Mouse (Mus musculus) kidney, postnatal 0 days (tissue): Measurements from ENCODE around the gene Tssk3. TPM values are rescaled to one million over a fixed set of nuclear protein-coding genes. Genes with fewer than 3 reads are reported as not detected.

Experiments used
- ATAC-seq: fragments of 200-750 bp; cut with Nextera tagmentation; replicated peaks from 2 replicates; pipeline ENCODE4 v1.8.0; 2017; ENCODE audit warnings: low read depth, moderate number of reproducible peaks, moderate TSS enrichment, moderate library complexity; ENCODE audit not compliant: low FRiP score
- DNase-seq: peaks from one replicate; pipeline ENCODE4 v3.0.0-alpha.2; 2016; ENCODE audit warnings: low spot score
- H3K27ac ChIP-seq: fragments of 300-500 bp; sonication (generic); 2 replicates; pipeline ENCODE4 v1.5.1; 2014; ENCODE audit warnings: mild to moderate bottlenecking
- H3K27me3 ChIP-seq: fragments of 300-500 bp; sonication (generic); 2 replicates; pipeline ENCODE4 v1.6.1; 2014; ENCODE audit warnings: low read length, mixed read lengths; ENCODE audit not compliant: insufficient read depth
- H3K36me3 ChIP-seq: fragments of 300-500 bp; sonication (generic); 2 replicates; pipeline ENCODE4 v1.6.1; 2014; ENCODE audit warnings: low read length, mixed read lengths; ENCODE audit not compliant: insufficient read depth
- H3K4me1 ChIP-seq: fragments of 300-500 bp; sonication (generic); replicated peaks from 2 replicates; pipeline ENCODE4 v1.6.1; 2014; ENCODE audit warnings: antibody characterized with exemption, low read length, mixed read lengths; ENCODE audit not compliant: insufficient read depth
- H3K4me2 ChIP-seq: fragments of 300-500 bp; sonication (generic); 2 replicates; pipeline ENCODE4 v1.6.1; 2014; ENCODE audit warnings: mild to moderate bottlenecking, low read length, moderate library complexity, mixed read lengths
- H3K4me3 ChIP-seq: fragments of 300-500 bp; sonication (generic); replicated peaks from 2 replicates; pipeline ENCODE4 v1.5.1; 2014; ENCODE audit warnings: low read depth, low read length
- H3K9ac ChIP-seq: fragments of 300-500 bp; sonication (generic); 2 replicates; pipeline ENCODE4 v1.6.1; 2014; ENCODE audit warnings: low read depth, low read length
- H3K9me3 ChIP-seq: fragments of 300-500 bp; sonication (generic); replicated peaks from 2 replicates; pipeline ENCODE4 v1.6.1; 2016; ENCODE audit warnings: low read length, inconsistent platforms, mixed read lengths
- CTCF ChIP-seq: IDR thresholded peaks from 2 replicates; pipeline ENCODE4 v1.5.1; 2016; ENCODE audit warnings: antibody characterized with exemption, low read depth, mild to moderate bottlenecking, moderate library complexity
- WGBS: fragments of 180-500 bp; shearing (Covaris S2); extraction: QIAGEN DNeasy Blood & Tissue Kit; methylation state at CpG from one replicate; pipeline ENCODE4 v1.1.7; 2014; 5-methylcytosine and 5-hydroxymethylcytosine counted together
- polyA plus RNA-seq: library from polyadenylated mRNA; unstranded; fragments of >200 nt; fragmentation: Nextera tagmentation; extraction: Ambion mirVana; gene quantifications from 2 replicates; pipeline ENCODE4 v1.2.1, GENCODE M21; 2015

Gene Tssk3
- polyA plus RNA-seq, 1 experiment from 2014 or later = not detected

- Histone ChIP-seq H3K27me3 (no peaks in the 10 kb centered on the region), H3K36me3 (no peaks in the 10 kb centered on the region), H3K9me3 (no peaks in the 10 kb centered on the region), H3K4me1 (peaks cover 5% of the 10 kb centered on the region), H3K4me2 (no peak overlapping the region), H3K4me3 (no peak overlapping the region), H3K9ac (no peak overlapping the region), H3K27ac (no peak overlapping the region)
- WGBS = 60% methylated on average over 11 of the region's 11 CpGs
- DNase-seq (no peak), ATAC-seq (no peak)
- TF ChIP-seq CTCF = no peak
Measured at GRCm38 (mm10) chr4:129502901-129503444, 12.2 kb upstream of the Tssk3 start.

GRCm38 (mm10) chr4:129502327-129502888 is 11.6 kb upstream of the Tssk3 start:
- 52% methylated on average over 9 of the region's 9 CpGs for WGBS
- Histone ChIP-seq H3K36me3 (no peaks in the 10 kb centered on the region), H3K4me1 (peaks cover 5% of the 10 kb centered on the region), H3K4me3 (no peak overlapping the region), H3K27me3 (no peaks in the 10 kb centered on the region), H3K9ac (no peak overlapping the region), H3K9me3 (no peaks in the 10 kb centered on the region), H3K27ac (no peak overlapping the region), H3K4me2 (no peak overlapping the region)
- ATAC-seq (no peak), DNase-seq (no peak)
- TF ChIP-seq CTCF = no peak

GRCm38 (mm10) chr4:129500607-129501566 is 10.1 kb upstream of the Tssk3 start:
- H3K27ac ChIP-seq = peak overlapping the region; percentile 92
- H3K27me3 ChIP-seq = no peaks in the 10 kb centered on the region
- peak overlapping the region; percentile 71 for H3K4me2 ChIP-seq
- under 1% methylated on average over 46 of the region's 49 CpGs for WGBS
- no peaks in the 10 kb centered on the region for H3K36me3 ChIP-seq
- no peak for TF ChIP-seq CTCF
- H3K9me3 ChIP-seq = no peaks in the 10 kb centered on the region
- DNase-seq (peak; percentile 95), ATAC-seq (peak; percentile 91)
- H3K9ac ChIP-seq = peak overlapping the region; percentile 59
- H3K4me1 ChIP-seq = peaks cover 5% of the 10 kb centered on the region
- peak overlapping the region; percentile 44 for H3K4me3 ChIP-seq

GRCm38 (mm10) chr4:129500017-129500416 is 9.2 kb upstream of the Tssk3 start:
- Histone ChIP-seq H3K4me3 (peak overlapping the region; percentile 44; the same call in 1 of the 2 replicates), H3K36me3 (no peaks in the 10 kb centered on the region), H3K9me3 (no peaks in the 10 kb centered on the region), H3K4me2 (peak overlapping the region; percentile 71), H3K9ac (peak overlapping the region; percentile 59), H3K27ac (peak overlapping the region; percentile 92), H3K4me1 (peaks cover 5% of the 10 kb centered on the region), H3K27me3 (no peaks in the 10 kb centered on the region)
- WGBS = 74% methylated on average over 8 of the region's 8 CpGs
- ATAC-seq = no peak
- no peak for DNase-seq
- TF ChIP-seq CTCF = no peak

GRCm38 (mm10) chr4:129498941-129499340 is 8.1 kb upstream of the Tssk3 start:
- H3K36me3 ChIP-seq = no peaks in the 10 kb centered on the region
- no peaks in the 10 kb centered on the region for H3K27me3 ChIP-seq
- H3K4me2 ChIP-seq = no peak overlapping the region
- DNase-seq (peak; percentile 66), ATAC-seq (no peak)
- H3K4me3 ChIP-seq = no peak overlapping the region
- no peak for TF ChIP-seq CTCF
- H3K27ac ChIP-seq = peak overlapping the region; percentile 92
- H3K4me1 ChIP-seq = peaks cover 5% of the 10 kb centered on the region
- H3K9ac ChIP-seq = no peak overlapping the region
- 37% methylated on average over 3 of the region's 3 CpGs for WGBS
- no peaks in the 10 kb centered on the region for H3K9me3 ChIP-seq

GRCm38 (mm10) chr4:129496631-129497030 is 5.8 kb upstream of the Tssk3 start:
- Histone ChIP-seq H3K4me2 (no peak overlapping the region), H3K27ac (peak overlapping the region; percentile 68; the same call in 1 of the 2 replicates), H3K4me1 (peaks cover 5% of the 10 kb centered on the region), H3K4me3 (no peak overlapping the region), H3K9ac (no peak overlapping the region), H3K36me3 (no peaks in the 10 kb centered on the region), H3K9me3 (no peaks in the 10 kb centered on the region), H3K27me3 (no peaks in the 10 kb centered on the region)
- peak; percentile 80 for DNase-seq
- TF ChIP-seq CTCF = 0 out of 2 replicates have a peak, but pooled peaks have one; percentile 4
- no peak for ATAC-seq
- 34% methylated on average over 6 of the region's 6 CpGs for WGBS
